Mouse (Mus musculus): ENCODE results near the gene Fbxl2. TPM values are rescaled to one million over a fixed set of nuclear protein-coding genes. Genes with fewer than 3 reads are reported as not detected.

Fbxl2 gene
- polyA plus RNA-seq, 1 experiment: 9.7 TPM

DNA sequence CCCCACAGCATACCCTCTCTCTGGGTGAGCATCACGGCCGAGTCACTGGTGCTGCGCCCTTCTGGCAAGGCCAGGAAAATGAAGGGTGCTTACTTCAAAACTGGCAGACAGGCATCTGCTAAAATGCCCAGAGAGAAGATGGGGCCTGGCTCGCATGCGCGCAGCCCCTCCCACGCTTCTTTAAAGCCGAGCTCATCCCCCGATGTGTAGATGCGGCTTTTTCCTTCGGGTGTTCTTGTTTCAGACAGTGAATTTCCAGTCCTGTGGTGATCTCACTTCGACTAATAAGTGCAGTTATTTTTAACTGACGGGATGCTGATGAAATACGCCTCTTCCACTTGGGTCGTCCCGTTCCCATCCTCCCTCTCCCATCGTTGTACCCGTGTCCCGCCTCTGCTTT lies 27.7 kb upstream of the Fbxl2 start:
- Histone ChIP-seq H3K27me3 (ENCODE audit: control insufficient read depth, insufficient read depth, insufficient read length) (no peaks in the 10 kb centered on the region), H3K4me3 (ENCODE audit: insufficient read depth, poor library complexity, severe bottlenecking) (no peak overlapping the region), H3K36me3 (ENCODE audit: control insufficient read depth, insufficient read depth) (no peaks in the 10 kb centered on the region), H3K79me2 (ENCODE audit: control insufficient read depth, insufficient read depth) (no peaks in the 10 kb centered on the region), H3ac (ENCODE audit: control insufficient read depth, insufficient read length, low read depth) (no peak overlapping the region), H3K79me3 (ENCODE audit: low read depth) (no peaks in the 10 kb centered on the region)
- TF ChIP-seq MYOG (IDR thresholded peaks at IDR 0.05; ENCODE audit: control insufficient read depth, extremely low read depth, insufficient read length): no peak
- TF ChIP-seq MYOD1 (IDR thresholded peaks at IDR 0.05; ENCODE audit: control insufficient read depth, insufficient read length, low read depth): no peak
- no peak for TF ChIP-seq FOSL1 (IDR thresholded peaks at IDR 0.05; ENCODE audit: insufficient read depth, low read length, poor library complexity, severe bottlenecking)
- no peak for TF ChIP-seq CEBPB (IDR thresholded peaks at IDR 0.05; ENCODE audit: low read depth)
- TF ChIP-seq USF1 (IDR thresholded peaks at IDR 0.05; ENCODE audit: low read depth): no peak
- no peak for TF ChIP-seq CTCF (IDR thresholded peaks at IDR 0.05; ENCODE audit: control insufficient read depth, insufficient read depth, insufficient read length)
- TF ChIP-seq MAX (IDR thresholded peaks at IDR 0.05): no peak

DNA sequence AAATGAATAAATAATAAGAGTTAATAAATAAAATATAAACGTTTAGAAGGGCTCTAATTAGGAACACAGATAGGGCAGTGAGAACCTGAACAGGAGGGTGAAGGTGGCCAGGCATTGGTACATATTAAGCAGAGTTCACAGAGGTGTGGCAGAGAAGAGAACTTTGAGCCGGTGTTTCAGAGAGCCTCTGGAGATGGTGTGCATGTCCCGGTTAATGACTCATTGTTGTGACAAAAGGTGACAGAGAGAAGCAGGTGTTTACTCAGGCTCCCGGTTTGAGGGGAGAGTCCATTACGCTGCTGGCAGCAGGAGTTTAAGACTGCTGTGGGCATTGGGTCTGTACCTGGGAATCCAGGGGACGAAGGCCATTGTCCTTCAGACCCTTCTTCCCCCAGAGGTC lies 23.4 kb upstream of the Fbxl2 start:
- Histone ChIP-seq H3K79me3 (ENCODE audit: low read depth) (no peaks in the 10 kb centered on the region), H3ac (ENCODE audit: control insufficient read depth, insufficient read length, low read depth) (no peak overlapping the region), H3K4me3 (ENCODE audit: insufficient read depth, poor library complexity, severe bottlenecking) (no peak overlapping the region), H3K79me2 (ENCODE audit: control insufficient read depth, insufficient read depth) (no peaks in the 10 kb centered on the region), H3K27me3 (ENCODE audit: control insufficient read depth, insufficient read depth, insufficient read length) (no peaks in the 10 kb centered on the region), H3K36me3 (ENCODE audit: control insufficient read depth, insufficient read depth) (no peaks in the 10 kb centered on the region)
- TF ChIP-seq USF1 (IDR thresholded peaks at IDR 0.05; ENCODE audit: low read depth): no peak
- TF ChIP-seq CTCF (IDR thresholded peaks at IDR 0.05; ENCODE audit: control insufficient read depth, insufficient read depth, insufficient read length): no peak
- TF ChIP-seq MYOG (IDR thresholded peaks at IDR 0.05; ENCODE audit: control insufficient read depth, extremely low read depth, insufficient read length): no peak
- no peak for TF ChIP-seq FOSL1 (IDR thresholded peaks at IDR 0.05; ENCODE audit: insufficient read depth, low read length, poor library complexity, severe bottlenecking)
- TF ChIP-seq CEBPB (IDR thresholded peaks at IDR 0.05; ENCODE audit: low read depth): no peak
- TF ChIP-seq MAX (IDR thresholded peaks at IDR 0.05): no peak
- TF ChIP-seq MYOD1 (IDR thresholded peaks at IDR 0.05; ENCODE audit: control insufficient read depth, insufficient read length, low read depth): peak; percentile 41

DNA sequence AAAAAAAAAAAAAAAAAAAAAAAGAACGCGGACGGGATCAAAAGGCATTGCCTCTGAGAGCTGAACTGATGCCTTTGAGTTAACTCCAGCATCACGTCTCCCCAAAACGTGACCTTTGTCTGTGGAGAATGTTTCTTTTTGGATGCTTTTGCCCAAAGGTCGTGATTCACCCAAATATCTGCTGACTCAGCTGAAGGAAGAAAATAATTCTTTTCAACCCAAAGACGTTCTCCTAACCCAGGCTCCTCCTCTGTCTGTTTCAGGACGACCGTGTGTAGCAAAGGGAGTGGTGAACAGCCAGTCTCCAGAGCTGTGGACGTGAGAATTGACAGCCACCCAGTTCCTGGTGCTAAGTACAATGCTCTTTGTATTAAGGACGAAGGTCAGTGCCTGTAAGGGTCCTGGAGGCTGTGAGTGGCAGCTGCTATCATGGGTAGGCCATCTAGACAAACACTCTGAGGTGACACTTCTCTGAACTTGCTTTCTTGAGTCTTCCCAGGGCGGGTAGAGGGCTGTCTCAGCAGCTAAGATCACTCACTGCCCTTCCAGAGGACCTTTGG lies 22.6 kb upstream of the Fbxl2 start:
- Histone ChIP-seq H3K79me3 (ENCODE audit: low read depth) (no peaks in the 10 kb centered on the region), H3K36me3 (ENCODE audit: control insufficient read depth, insufficient read depth) (no peaks in the 10 kb centered on the region), H3K4me3 (ENCODE audit: insufficient read depth, poor library complexity, severe bottlenecking) (no peak overlapping the region), H3K27me3 (ENCODE audit: control insufficient read depth, insufficient read depth, insufficient read length) (no peaks in the 10 kb centered on the region), H3ac (ENCODE audit: control insufficient read depth, insufficient read length, low read depth) (no peak overlapping the region), H3K79me2 (ENCODE audit: control insufficient read depth, insufficient read depth) (no peaks in the 10 kb centered on the region)
- no peak for TF ChIP-seq MYOG (IDR thresholded peaks at IDR 0.05; ENCODE audit: control insufficient read depth, extremely low read depth, insufficient read length)
- TF ChIP-seq CTCF (IDR thresholded peaks at IDR 0.05; ENCODE audit: control insufficient read depth, insufficient read depth, insufficient read length): no peak
- no peak for TF ChIP-seq MYOD1 (IDR thresholded peaks at IDR 0.05; ENCODE audit: control insufficient read depth, insufficient read length, low read depth)
- no peak for TF ChIP-seq MAX (IDR thresholded peaks at IDR 0.05)
- TF ChIP-seq USF1 (IDR thresholded peaks at IDR 0.05; ENCODE audit: low read depth): no peak
- TF ChIP-seq CEBPB (IDR thresholded peaks at IDR 0.05; ENCODE audit: low read depth): no peak
- no peak for TF ChIP-seq FOSL1 (IDR thresholded peaks at IDR 0.05; ENCODE audit: insufficient read depth, low read length, poor library complexity, severe bottlenecking)

DNA sequence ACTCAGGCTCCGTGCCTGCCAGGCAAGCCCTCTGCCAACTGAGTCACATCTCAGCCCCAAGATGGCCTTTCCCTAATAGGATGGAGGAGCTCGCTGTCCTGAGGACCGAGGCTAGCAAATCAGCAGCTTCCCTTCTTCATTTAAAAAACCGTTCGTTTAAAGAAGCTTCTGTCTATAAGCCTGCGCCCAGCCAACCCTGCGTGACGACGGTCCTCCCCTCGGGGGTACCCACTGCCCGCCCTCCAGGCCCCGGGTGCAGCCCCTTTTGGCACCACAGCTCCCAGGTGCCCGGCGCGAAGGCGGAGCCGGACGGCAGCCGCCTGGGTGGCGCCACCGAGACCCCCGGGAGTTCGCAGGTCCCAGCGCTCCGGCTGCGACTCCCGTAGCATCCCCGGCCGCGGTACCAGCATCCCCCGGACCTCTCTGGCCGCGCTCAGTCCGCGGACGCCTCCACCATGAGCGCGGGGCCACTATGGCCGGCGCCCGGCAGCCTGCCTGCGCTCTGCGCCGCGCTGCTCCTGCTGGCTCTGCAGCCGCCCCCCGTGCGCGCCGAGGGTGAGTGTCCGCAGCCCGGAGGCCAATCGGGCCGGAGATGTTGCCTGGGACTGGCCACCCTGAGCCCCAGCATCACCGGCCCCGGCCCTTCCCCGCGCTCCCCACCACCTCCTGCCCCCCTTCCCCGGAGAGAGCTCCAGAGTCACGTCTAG lies 11.3 kb upstream of the Fbxl2 start, which contains the start of gene Susd5:
Gene Susd5 (plus strand): TSS at position 51 of the 707 bp plus-strand sequence.
- H3ac ChIP-seq (ENCODE audit: control insufficient read depth, insufficient read length, low read depth): peak within 1 kb of the TSS; percentile 30
- no peaks in the 10 kb centered on the region for H3K36me3 ChIP-seq (ENCODE audit: control insufficient read depth, insufficient read depth)
- no peak within 1 kb of the TSS for H3K4me3 ChIP-seq (ENCODE audit: insufficient read depth, poor library complexity, severe bottlenecking)
- H3K79me3 ChIP-seq (ENCODE audit: low read depth): no peaks in the 10 kb centered on the region
- H3K79me2 ChIP-seq (ENCODE audit: control insufficient read depth, insufficient read depth): no peaks in the 10 kb centered on the region
- no peaks in the 10 kb centered on the region for H3K27me3 ChIP-seq (ENCODE audit: control insufficient read depth, insufficient read depth, insufficient read length)
- TF ChIP-seq FOSL1 (IDR thresholded peaks at IDR 0.05; ENCODE audit: insufficient read depth, low read length, poor library complexity, severe bottlenecking) (no peak), MAX (IDR thresholded peaks at IDR 0.05) (no peak), CEBPB (IDR thresholded peaks at IDR 0.05; ENCODE audit: low read depth) (no peak), USF1 (IDR thresholded peaks at IDR 0.05; ENCODE audit: low read depth) (no peak), CTCF (IDR thresholded peaks at IDR 0.05; ENCODE audit: control insufficient read depth, insufficient read depth, insufficient read length) (no peak), MYOG (IDR thresholded peaks at IDR 0.05; ENCODE audit: control insufficient read depth, extremely low read depth, insufficient read length) (no peak), MYOD1 (IDR thresholded peaks at IDR 0.05; ENCODE audit: control insufficient read depth, insufficient read length, low read depth) (no peak)

DNA sequence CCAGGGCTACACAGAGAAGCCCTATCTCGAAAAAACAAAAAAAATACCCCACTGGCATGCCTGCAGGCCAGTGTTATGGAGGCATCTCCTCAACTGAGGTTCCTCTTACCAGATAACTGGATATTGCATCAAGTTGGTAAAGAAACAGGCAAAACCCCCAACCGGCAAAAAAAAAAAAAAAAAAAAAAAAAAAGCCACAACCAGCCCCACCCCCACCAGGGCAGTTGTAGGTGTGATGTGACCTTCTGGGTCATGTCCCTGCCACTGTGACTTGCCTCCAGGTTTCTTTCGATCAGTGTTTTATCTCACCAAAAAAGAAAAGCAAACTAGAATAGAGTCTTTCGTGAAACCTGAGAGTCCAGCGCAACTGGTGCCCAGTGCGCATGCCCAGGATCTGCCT lies 6.9 kb upstream of the Fbxl2 start:
- H3ac ChIP-seq (ENCODE audit: control insufficient read depth, insufficient read length, low read depth): no peak overlapping the region
- H3K4me3 ChIP-seq (ENCODE audit: insufficient read depth, poor library complexity, severe bottlenecking): no peak overlapping the region
- H3K27me3 ChIP-seq (ENCODE audit: control insufficient read depth, insufficient read depth, insufficient read length): no peaks in the 10 kb centered on the region
- no peaks in the 10 kb centered on the region for H3K79me3 ChIP-seq (ENCODE audit: low read depth)
- H3K79me2 ChIP-seq (ENCODE audit: control insufficient read depth, insufficient read depth): no peaks in the 10 kb centered on the region
- no peaks in the 10 kb centered on the region for H3K36me3 ChIP-seq (ENCODE audit: control insufficient read depth, insufficient read depth)
- TF ChIP-seq USF1 (IDR thresholded peaks at IDR 0.05; ENCODE audit: low read depth): no peak
- TF ChIP-seq CTCF (IDR thresholded peaks at IDR 0.05; ENCODE audit: control insufficient read depth, insufficient read depth, insufficient read length): no peak
- TF ChIP-seq MYOD1 (IDR thresholded peaks at IDR 0.05; ENCODE audit: control insufficient read depth, insufficient read length, low read depth): no peak
- no peak for TF ChIP-seq FOSL1 (IDR thresholded peaks at IDR 0.05; ENCODE audit: insufficient read depth, low read length, poor library complexity, severe bottlenecking)

Measured in C2C12 (cell line).